Mouse (Mus musculus) urinary bladder, postnatal 4 days (tissue): ENCODE results near the gene Thy1.

ENCODE experiments used
- DNase-seq, 2 experiments: peaks; one replicate each; pipeline ENCODE4 v3.0.0; 2021 to 2022; ENCODE audit warnings: low spot score in 2 of 2

Thy1 gene

GRCm38 (mm10) chr9:44033957-44034727 is 9.0 kb upstream of the Thy1 start:
- no peak for DNase-seq

GRCm38 (mm10) chr9:44037106-44037505 is 6.1 kb upstream of the Thy1 start:
- no peak for DNase-seq

DNA sequence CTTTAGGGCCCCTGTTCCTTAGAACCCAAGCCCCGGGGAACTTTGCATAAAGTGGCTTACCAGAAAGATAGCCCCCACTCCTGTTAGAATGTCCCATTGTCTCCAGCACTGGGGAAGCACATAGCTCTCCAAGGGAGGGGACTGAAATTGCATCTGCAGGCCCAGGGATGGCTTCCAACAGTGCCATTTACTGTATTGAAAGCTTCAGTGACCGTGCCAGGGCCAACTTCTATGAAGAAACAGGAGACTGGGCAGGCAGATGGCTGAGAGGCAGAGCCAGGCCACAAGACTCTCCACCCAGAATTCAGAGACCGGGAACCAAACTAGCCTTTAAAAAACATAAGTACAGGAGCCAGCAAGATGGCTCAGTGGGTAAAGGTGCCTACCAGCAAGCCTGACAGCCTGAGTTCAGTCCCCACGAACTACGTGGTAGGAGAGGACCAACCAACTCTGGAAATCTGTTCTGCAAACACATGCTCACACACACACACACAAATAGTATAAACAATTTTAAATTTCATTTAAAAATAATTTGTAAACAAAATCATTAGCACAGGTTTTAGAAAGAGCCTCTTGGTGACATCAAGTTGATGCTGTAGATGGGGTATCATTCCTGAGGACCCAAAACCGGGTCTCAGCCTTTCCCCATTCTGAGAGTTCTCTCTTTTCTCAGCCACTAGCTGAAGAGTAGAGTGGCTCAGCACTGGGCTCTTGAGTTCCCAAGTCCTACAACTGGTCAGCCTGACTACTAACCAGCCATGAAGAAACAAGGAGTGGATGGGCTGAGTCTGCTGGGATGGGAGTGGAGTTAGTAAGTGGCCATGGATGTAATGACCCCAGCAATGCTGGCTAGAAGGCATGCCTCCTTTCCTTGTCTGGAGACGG is 1.4 kb upstream of the Thy1 start:
- DNase-seq = no peak

DNA sequence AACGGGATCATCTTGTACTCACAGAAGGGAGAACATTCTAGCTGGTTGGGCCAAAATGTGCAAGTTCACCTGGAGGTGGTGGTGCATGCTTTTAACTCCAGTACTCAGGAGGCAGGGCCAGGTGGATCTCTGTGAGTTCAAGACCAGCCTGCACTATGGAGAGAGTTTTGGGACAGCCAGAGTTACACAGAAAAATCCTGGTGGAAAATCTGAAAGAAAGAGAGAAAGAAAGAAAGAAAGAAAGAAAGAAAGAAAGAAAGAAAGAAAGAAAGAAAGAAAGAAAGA is 846 bp upstream of the Thy1 start:
- no peak for DNase-seq

GRCm38 (mm10) chr9:44043708-44044425 is 683 bp downstream of the Thy1 start:
- DNase-seq = no peak

- DNase-seq = no peak
Observed at GRCm38 (mm10) chr9:44044426-44045157, 1.4 kb downstream of the Thy1 start.

DNA sequence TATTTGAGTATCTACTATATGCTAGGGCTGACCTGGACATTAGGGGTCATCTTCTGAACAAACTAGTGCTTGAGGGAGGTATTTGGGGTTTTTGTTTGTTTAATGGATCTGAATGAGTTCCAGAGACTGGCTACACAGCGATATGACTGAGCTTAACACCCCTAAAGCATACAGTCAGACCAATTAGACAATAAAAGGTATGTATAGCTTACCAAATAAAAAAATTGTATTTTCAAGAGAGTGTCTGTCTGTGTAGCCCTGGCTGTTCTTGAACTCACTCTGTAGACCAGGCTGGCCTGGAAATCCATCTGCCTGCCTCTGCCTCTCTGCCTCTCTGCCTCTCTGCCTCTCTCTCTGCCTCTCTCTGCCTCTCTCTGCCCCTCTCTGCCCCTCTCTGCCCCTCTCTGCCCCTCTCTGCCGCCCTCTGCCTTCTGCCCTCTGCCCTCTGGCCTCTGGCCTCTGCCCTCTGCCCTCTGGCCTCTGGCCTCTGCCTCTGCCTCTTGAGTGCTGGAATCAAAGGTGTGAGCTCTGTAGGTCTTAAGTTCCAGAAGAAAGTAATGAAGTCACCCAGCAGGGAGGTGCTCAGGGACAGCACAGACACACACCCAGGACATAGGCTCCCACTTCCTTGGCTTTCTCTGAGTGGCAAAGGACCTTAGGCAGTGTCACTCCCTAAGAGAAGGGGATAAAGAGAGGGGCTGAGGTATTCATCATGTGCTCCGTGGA is 2.1 kb downstream of the Thy1 start:
- no peak for DNase-seq

DNA sequence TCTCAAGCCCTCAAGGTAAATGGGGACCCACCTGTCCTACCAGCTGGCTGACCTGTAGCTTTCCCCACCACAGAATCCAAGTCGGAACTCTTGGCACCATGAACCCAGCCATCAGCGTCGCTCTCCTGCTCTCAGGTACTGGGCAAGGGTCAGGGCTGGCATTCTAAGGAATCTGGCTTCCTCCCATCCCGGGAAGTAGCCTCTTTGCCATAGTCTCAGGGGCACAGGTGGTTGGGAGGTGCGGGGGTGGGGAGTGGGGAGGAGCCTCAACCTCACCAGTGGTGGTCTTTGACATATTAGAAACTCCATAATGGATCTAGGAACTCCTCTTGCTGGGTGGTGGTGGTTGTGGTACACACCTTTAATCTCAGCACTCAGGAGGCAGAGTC is 2.7 kb downstream of the Thy1 start:
- DNase-seq = no peak

DNA sequence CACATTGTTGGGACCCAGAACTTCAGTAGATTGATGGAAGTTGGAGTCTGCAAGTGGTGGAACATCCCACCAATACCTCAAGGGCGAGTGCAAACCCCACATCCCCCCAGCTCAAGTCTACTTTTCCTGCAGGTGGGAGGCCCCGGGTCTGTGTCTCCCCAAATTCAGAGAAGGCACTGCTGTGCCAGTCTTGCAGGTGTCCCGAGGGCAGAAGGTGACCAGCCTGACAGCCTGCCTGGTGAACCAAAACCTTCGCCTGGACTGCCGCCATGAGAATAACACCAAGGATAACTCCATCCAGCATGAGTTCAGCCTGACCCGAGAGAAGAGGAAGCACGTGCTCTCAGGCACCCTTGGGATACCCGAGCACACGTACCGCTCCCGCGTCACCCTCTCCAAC is 3.2 kb downstream of the Thy1 start:
- no peak for DNase-seq

- DNase-seq = peak in 1 of 2 experiments; percentile 57
Observed at GRCm38 (mm10) chr9:44047071-44047470, 3.9 kb downstream of the Thy1 start.

DNA sequence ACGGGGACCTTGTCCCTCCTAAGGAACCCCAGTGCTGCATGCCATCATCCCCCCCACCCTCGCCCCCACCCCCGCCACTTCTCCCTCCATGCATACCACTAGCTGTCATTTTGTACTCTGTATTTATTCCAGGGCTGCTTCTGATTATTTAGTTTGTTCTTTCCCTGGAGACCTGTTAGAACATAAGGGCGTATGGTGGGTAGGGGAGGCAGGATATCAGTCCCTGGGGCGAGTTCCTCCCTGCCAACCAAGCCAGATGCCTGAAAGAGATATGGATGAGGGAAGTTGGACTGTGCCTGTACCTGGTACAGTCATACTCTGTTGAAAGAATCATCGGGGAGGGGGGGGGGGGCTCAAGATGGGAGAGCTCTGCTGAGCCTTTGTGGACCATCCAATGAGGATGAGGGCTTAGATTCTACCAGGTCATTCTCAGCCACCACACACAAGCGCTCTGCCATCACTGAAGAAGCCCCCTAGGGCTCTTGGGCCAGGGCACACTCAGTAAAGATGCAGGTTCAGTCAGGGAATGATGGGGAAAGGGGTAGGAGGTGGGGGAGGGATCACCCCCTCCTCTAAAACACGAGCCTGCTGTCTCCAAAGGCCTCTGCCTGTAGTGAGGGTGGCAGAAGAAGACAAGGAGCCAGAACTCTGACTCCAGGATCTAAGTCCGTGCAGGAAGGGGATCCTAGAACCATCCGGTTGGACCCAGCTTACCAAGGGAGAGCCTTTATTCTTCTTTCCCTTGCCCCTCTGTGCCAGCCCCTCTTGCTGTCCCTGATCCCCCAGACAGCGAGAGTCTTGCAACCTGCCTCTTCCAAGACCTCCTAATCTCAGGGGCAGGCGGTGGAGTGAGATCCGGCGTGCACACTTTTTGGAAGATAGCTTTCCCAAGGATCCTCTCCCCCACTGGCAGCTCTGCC is 4.6 kb downstream of the Thy1 start:
- peak in 1 of 2 experiments; percentile 44 for DNase-seq

GRCm38 (mm10) chr9:44048541-44049380 is 5.6 kb downstream of the Thy1 start:
- DNase-seq = no peak

DNA sequence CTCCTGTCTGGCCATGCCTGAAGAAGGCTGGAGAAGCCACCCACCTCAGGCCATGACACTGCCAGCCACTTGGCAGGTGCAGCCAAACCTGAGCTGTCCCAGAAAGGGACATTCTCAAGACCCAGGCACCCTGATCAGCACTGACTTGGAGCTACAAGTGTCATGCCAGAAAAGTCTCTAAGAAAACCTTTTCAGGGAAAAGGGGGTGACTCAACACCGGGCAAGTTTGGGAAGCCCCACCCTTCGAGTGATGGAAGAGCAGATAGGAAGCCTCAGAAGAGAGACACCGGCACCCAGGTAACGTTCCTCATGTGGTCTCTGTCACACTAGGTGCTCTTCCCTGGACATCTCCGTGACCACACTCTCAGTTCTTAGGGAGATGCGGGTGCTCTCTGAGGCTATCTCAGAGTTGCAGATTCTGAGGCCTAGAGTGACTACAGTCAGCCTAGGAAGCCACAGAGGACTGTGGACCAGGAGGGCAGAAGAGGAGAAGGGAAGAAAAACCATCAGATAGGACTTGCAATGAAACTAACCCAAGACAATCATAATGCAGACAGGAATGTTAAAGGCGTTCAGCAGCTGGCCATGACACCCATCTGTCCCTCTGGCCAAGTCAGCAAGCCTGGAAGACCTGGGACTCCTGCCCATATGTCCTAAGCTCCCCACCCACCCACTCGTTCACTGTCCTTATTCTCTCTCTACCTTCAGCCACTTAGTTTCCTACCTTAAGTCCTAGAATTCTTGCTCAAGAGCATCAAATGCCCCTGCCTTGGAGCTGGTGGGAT is 6.4 kb downstream of the Thy1 start:
- no peak for DNase-seq

DNA sequence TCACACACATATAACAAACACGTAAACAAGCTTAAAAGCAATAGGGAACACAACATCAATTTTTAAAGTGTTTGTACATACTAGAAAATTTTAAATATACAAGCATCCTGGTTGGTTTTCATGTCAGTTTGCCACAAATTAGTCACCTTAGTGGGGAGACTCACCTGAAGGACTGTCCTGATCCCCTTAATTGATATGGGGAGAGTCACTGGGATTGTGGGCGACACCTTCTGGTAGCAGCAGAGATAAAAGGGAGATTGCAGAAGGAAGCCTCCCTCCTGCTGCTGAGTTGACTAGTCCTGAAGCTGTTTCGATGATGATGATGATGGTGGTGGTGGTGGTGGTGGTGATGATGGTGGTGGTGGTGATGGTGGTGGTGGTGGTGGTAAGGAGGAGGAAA is 9.7 kb downstream of the Thy1 start:
- DNase-seq = no peak

GRCm38 (mm10) chr9:44053936-44054335 is 10.8 kb downstream of the Thy1 start:
- no peak for DNase-seq

DNA sequence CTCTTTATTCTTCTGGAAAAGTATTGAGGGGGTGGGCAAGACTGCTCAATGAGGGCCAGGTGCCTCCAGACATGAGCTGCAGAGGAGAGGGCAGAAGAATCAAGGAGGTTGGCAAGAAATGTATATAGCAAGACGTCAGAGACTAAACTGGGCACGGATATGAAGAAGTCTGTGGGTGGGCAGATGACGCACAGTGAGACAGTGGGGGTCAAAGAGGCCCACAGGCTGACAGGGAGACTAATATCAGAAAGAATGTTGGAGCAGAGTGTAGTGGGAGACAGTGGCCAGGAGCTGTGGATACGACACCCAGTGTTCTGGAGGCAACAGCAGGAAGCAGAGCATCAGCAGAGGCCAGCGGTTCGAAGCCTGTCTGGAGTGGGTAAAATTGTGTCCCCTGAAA is 15.4 kb downstream of the Thy1 start:
- DNase-seq = no peak

- DNase-seq = no peak
Observed at GRCm38 (mm10) chr9:44065177-44065576, 22.0 kb downstream of the Thy1 start.

DNA sequence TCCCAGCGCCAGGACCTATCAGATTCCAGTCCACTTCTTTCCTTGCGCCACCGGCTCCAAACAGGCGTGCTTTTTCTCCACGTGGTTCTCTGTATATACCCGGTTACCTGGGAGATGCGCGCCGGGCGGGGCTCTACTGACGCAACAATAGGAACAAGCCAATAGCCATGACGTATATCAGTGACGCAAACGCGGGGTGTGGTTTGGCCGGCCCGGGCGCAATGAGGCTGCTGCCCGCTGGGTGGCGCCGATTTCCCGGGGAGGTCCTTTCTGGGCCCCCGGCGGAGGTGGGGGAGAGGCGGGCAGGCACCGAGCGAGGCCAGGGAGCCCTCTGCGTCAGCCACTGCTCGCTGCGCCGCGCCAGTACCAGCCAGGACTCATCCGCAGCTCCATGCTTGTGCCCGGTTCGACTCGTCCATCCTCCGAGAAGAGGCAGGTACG is 23.6 kb downstream of the Thy1 start, which contains the start of gene Usp2:
Gene Usp2, plus strand, starts transcription at position 237 of the 441 bp plus-strand sequence.
- DNase-seq = peak; percentile 98 to 99
